Mouse (Mus musculus) gastrocnemius, adult 2 months (tissue): Measurements from ENCODE around the gene Ptch2. TPM values are rescaled to one million over a fixed set of nuclear protein-coding genes. Genes with fewer than 3 reads are reported as not detected.

Experiments used
- DNase-seq: peaks from one replicate; pipeline ENCODE4 v3.0.0; 2022
- H3K27ac ChIP-seq: fragments of 200-600 bp; 2 replicates; pipeline ENCODE4 v1.8.1; 2022; ENCODE audit warnings: mild to moderate bottlenecking
- H3K4me3 ChIP-seq: fragments of 200-600 bp; 2 replicates; pipeline ENCODE4 v1.8.1; 2022; ENCODE audit warnings: mild to moderate bottlenecking, moderate library complexity
- CTCF ChIP-seq: fragments of 200-600 bp; IDR thresholded peaks from 2 replicates; pipeline ENCODE4 v1.8.1; 2022; ENCODE audit warnings: antibody characterized with exemption, mild to moderate bottlenecking, moderate library complexity
- intact Hi-C: fragments of 180-260 bp; cut with DNase I; formaldehyde crosslinking; loops from one replicate; pipeline ENCODE4 v1.15.1; 2025
- total RNA-seq, 2 experiments: library from RNA; stranded (reverse); gene quantifications; 2 replicates each; pipeline ENCODE4 v1.2.3; 2021

Gene Ptch2
- total RNA-seq, 2 experiments from 2014 or later, result 0.22 to 0.54 TPM

DNA sequence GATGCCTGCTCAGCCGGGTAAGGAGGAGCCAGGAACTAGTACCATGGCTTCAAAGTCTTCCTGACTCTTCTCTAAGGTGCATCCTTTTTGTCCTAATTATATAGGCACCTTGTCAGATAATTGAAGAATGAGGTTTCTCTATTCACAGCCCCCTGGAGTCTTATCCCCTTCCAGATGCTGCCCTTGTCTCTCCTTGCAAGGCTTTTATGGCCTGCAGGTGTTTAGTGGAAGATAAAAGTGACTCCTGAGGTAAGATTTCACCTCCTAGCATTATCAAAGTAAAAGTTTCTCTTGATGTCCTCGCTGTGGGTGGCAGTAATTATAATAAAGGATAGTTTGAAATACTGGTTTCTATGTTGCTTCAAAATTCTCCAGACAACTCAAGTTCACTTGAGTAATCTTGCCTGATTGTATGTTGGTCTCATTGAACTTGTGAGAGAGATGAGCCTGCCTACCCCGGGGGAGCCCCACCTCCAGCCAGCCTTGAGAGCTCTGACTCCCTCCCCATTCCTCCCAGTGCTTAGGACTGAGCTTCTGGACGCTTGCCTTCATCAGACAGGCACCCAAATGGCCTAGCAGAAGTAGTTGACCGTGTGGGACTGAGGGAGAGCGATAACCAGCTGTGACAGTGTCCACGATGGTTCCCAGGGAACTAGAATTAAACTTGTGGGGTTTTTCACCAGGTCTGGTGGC, 7.8 kb upstream of the Ptch2 start:
- Histone ChIP-seq H3K4me3 (no peak overlapping the region), H3K27ac (no peak overlapping the region)
- intact Hi-C loops, result no loop called here
- TF ChIP-seq CTCF, result no peak
- DNase-seq, result no peak

DNA sequence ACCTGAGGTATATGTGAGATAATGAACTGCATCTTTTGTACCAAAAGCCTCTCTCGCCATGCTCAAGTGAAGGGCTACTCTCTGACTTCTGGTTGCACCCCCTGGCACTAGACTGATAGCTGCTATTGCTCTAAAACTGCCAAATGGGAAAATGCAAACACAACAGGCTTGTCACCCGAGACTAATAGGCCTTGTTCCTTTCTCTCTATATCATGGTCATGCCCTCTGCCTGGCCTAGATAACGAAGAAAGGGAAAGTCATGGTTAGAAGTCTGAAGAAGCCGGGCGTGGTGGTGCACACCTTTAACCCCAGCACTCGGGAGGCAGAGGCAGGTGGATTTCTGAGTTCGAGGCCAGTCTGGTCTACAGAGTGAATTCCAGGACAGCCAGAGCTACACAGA, 5.3 kb upstream of the Ptch2 start:
- TF ChIP-seq CTCF, result no peak
- intact Hi-C loops, result no loop called here
- Histone ChIP-seq H3K27ac (no peak overlapping the region), H3K4me3 (no peak overlapping the region)
- DNase-seq, result no peak

GRCm38 (mm10) chr4:117094626-117095361, 1.1 kb upstream of the Ptch2 start:
- Histone ChIP-seq H3K27ac (peak overlapping the region; percentile 66), H3K4me3 (no peak overlapping the region)
- TF ChIP-seq CTCF, result no peak
- intact Hi-C loops, result no loop called here
- DNase-seq, result no peak

- Histone ChIP-seq H3K27ac (peak overlapping the region; percentile 66), H3K4me3 (peak overlapping the region; percentile 76)
- intact Hi-C loops, result no loop called here
- no peak for TF ChIP-seq CTCF
- DNase-seq, result no peak
These were observed 791 bp downstream of the Ptch2 start for GRCm38 (mm10) chr4:117096666-117097065.

- DNase-seq, result peak; percentile 46
- Histone ChIP-seq H3K4me3 (peak overlapping the region; percentile 21; the same call in 1 of the 2 replicates), H3K27ac (peak overlapping the region; percentile 57)
- TF ChIP-seq CTCF, result no peak
- intact Hi-C loops, result no loop called here
These were observed 2.3 kb downstream of the Ptch2 start for GRCm38 (mm10) chr4:117097969-117098763.

DNA sequence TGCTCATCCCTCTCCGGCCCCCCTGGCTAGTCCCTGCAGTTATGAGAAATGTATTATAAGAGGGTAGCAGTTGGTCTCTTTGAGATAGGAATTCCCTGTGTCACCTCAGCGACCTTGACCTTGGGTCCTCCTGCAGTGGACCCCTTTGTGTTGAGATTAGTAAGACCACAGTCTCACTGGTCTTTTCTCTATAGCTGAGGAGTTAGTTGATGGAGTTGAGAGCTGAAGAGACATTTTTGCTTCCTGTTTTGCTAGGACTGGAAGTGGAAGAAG, 2.8 kb downstream of the Ptch2 start:
- peak overlapping the region; percentile 57; the same call in 1 of the 2 replicates for H3K27ac ChIP-seq
- intact Hi-C loops, result no loop called here
- H3K4me3 ChIP-seq, result peak overlapping the region; percentile 21; the same call in 1 of the 2 replicates
- TF ChIP-seq CTCF, result no peak
- DNase-seq, result no peak

GRCm38 (mm10) chr4:117100036-117100435, 4.2 kb downstream of the Ptch2 start:
- Histone ChIP-seq H3K4me3 (no peak overlapping the region), H3K27ac (no peak overlapping the region)
- intact Hi-C loops, result no loop called here
- DNase-seq, result no peak
- TF ChIP-seq CTCF, result no peak

DNA sequence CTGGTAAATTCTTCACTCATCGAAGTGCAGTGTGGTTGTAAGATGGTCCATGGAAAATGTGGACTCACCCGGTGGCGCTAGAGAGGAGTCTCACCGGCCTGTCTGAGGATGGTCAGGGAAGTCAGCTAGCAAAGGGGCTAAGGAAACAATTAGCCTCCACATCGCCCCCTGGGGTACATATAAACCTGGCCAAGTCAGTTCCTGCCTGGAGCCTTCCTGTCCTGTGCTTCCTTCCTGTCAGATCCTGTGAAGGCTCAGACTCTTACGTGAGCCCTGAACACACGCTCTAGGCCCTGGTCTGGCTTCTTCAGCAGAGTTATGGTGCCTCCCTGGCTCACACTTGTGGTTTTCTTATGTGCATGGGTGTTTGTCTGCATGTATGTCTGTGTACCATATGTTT, 5.3 kb downstream of the Ptch2 start:
- Histone ChIP-seq H3K27ac (peak overlapping the region; percentile 48; the same call in 1 of the 2 replicates), H3K4me3 (no peak overlapping the region)
- DNase-seq, result no peak
- TF ChIP-seq CTCF, result peak; percentile 45
- intact Hi-C loops, result no loop called here

GRCm38 (mm10) chr4:117104672-117105071, 8.8 kb downstream of the Ptch2 start:
- TF ChIP-seq CTCF, result no peak
- intact Hi-C loops, result no loop called here
- Histone ChIP-seq H3K4me3 (no peak overlapping the region), H3K27ac (no peak overlapping the region)
- DNase-seq, result no peak

GRCm38 (mm10) chr4:117105127-117105526, 9.3 kb downstream of the Ptch2 start:
- intact Hi-C loops, result no loop called here
- no peak overlapping the region for H3K4me3 ChIP-seq
- H3K27ac ChIP-seq, result no peak overlapping the region
- TF ChIP-seq CTCF, result no peak
- no peak for DNase-seq

- no peak overlapping the region for H3K27ac ChIP-seq
- intact Hi-C loops, result no loop called here
- no peak for TF ChIP-seq CTCF
- H3K4me3 ChIP-seq, result no peak overlapping the region
- DNase-seq, result peak; percentile 12
These were observed 12.1 kb downstream of the Ptch2 start for GRCm38 (mm10) chr4:117107813-117108523.

DNA sequence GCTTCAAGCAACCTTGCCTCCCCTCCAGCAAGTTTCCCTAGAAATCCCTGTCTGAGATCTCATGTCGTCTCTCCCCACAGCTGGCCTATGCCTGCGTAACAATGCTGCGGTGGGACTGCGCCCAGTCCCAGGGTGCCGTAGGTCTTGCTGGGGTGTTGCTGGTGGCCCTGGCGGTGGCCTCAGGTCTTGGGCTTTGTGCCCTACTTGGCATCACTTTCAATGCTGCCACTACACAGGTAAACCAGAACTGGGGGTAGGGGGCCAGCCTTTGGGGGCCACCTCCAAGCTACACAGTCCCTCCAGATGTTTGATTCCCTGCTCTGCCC, 12.6 kb downstream of the Ptch2 start:
- intact Hi-C loops, result no loop called here
- DNase-seq, result peak; percentile 6
- no peak for TF ChIP-seq CTCF
- no peak overlapping the region for H3K27ac ChIP-seq
- no peak overlapping the region for H3K4me3 ChIP-seq

DNA sequence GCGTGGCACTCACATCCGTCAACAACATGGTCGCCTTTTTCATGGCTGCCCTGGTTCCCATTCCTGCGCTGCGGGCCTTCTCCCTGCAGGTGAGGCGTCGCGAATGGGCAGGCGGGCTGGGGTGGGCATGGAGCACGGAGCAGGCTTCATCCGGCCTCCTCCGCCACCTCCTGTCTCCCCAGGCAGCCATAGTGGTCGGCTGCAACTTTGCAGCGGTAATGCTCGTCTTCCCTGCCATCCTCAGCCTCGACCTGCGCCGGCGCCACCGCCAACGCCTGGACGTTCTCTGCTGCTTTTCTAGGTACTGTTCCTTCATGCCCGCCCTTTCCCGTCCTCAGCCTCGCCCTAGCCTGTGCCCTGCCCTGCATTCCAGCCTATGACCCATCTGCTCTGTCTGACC, 13.5 kb downstream of the Ptch2 start:
- Histone ChIP-seq H3K27ac (no peak overlapping the region), H3K4me3 (no peak overlapping the region)
- intact Hi-C loops, result no loop called here
- DNase-seq, result peak; percentile 11
- no peak for TF ChIP-seq CTCF
